Mouse (Mus musculus) MEL (cell line): Measurements from ENCODE around the gene Ucp1. TPM values are rescaled to one million over a fixed set of nuclear protein-coding genes. Genes with fewer than 3 reads are reported as not detected.

Experiments
- DNase-seq: peaks from one replicate; pipeline ENCODE4 v3.0.0; 2011; ENCODE audit warnings: low read depth, low spot score
- H3K27ac ChIP-seq: 2 replicates; pipeline ENCODE4 v1.5.1; 2012; ENCODE audit warnings: low read depth, mild to moderate bottlenecking, control low read depth, low read length, moderate library complexity; ENCODE audit not compliant: control insufficient read depth
- H3K27me3 ChIP-seq, 2 experiments: fragments of 150-350 bp in 1 of 2; sonication (generic) in 1 of 2; 2 replicates each; pipeline ENCODE4 v1.6.1; 2012; ENCODE audit warnings: low read length in 2 of 2, mild to moderate bottlenecking in 2 of 2, improper control_type of control experiment in 1 of 2, moderate library complexity in 1 of 2; ENCODE audit not compliant: insufficient read depth in 2 of 2, control insufficient read depth in 1 of 2
- H3K36me3 ChIP-seq, 2 experiments: 2 replicates each; pipeline ENCODE4 v1.6.1; 2012 to 2014; ENCODE audit warnings: low read length in 2 of 2, improper control_type of control experiment in 1 of 2, inconsistent platforms in 1 of 2, mild to moderate bottlenecking in 1 of 2; ENCODE audit not compliant: insufficient read depth in 2 of 2, control insufficient read depth in 1 of 2
- H3K4me1 ChIP-seq, 2 experiments: fragments of 150-350 bp in 1 of 2; sonication (generic) in 1 of 2; 2 replicates each; pipeline ENCODE4 v1.6.1; 2012; ENCODE audit warnings: low read length in 2 of 2, improper control_type of control experiment in 1 of 2, mild to moderate bottlenecking in 1 of 2; ENCODE audit not compliant: insufficient read depth in 2 of 2, control insufficient read depth in 1 of 2
- H3K4me3 ChIP-seq, 2 experiments: fragments of 150-350 bp in 1 of 2; sonication (generic) in 1 of 2; 2 replicates each; pipeline ENCODE4 v1.5.1; 2012; ENCODE audit warnings: low read depth in 2 of 2, low read length in 2 of 2, mild to moderate bottlenecking in 2 of 2, moderate library complexity in 2 of 2, control low read depth in 1 of 2, improper control_type of control experiment in 1 of 2; ENCODE audit not compliant: control insufficient read depth in 1 of 2, insufficient read depth in 1 of 2
- H3K79me2 ChIP-seq: 2 replicates; pipeline ENCODE4 v1.6.1; 2012; ENCODE audit warnings: mild to moderate bottlenecking, low read length, moderate library complexity; ENCODE audit not compliant: control insufficient read depth, poor library complexity, insufficient read depth
- H3K9ac ChIP-seq: 2 replicates; pipeline ENCODE4 v1.6.1; 2012; ENCODE audit warnings: low read depth, mild to moderate bottlenecking, control low read depth, low read length, moderate library complexity; ENCODE audit not compliant: control insufficient read depth, poor library complexity, severe bottlenecking
- H3K9me3 ChIP-seq: fragments of 150-350 bp; sonication (generic); replicated peaks from 2 replicates; pipeline ENCODE4 v1.6.1; 2012; ENCODE audit warnings: mild to moderate bottlenecking, low read length, improper control_type of control experiment, moderate library complexity; ENCODE audit not compliant: insufficient read depth
- BHLHE40 ChIP-seq: IDR thresholded peaks from 2 replicates; pipeline ENCODE4 v1.6.1; 2012; ENCODE audit warnings: low read depth, mild to moderate bottlenecking, inconsistent platforms, low read length, improper control_type of control experiment, borderline replicate concordance
- CHD1 ChIP-seq: IDR thresholded peaks from 2 replicates; pipeline ENCODE4 v1.6.1; 2012; ENCODE audit warnings: low read depth, mild to moderate bottlenecking, inconsistent platforms, low read length, improper control_type of control experiment
- CTCF ChIP-seq, 3 experiments: IDR thresholded peaks in 2 of 3; conservative IDR thresholded peaks in 1 of 3; 2 replicates each; pipeline ENCODE4 v1.5.1; 2011 to 2012; ENCODE audit warnings: low read length in 3 of 3, low read depth in 2 of 3, mild to moderate bottlenecking in 2 of 3, improper control_type of control experiment in 1 of 3, inconsistent platforms in 1 of 3, mixed read lengths in 1 of 3, moderate library complexity in 1 of 3; ENCODE audit not compliant: control insufficient read depth in 1 of 3, insufficient read depth in 1 of 3, poor library complexity in 1 of 3, severe bottlenecking in 1 of 3
- E2F4 ChIP-seq: IDR thresholded peaks from 2 replicates; pipeline ENCODE4 v1.6.1; 2011; ENCODE audit warnings: low read depth, low read length, improper control_type of control experiment, borderline replicate concordance
- ELF1 ChIP-seq: IDR thresholded peaks from 2 replicates; pipeline ENCODE4 v1.6.1; 2014; ENCODE audit warnings: low read depth, mild to moderate bottlenecking, inconsistent platforms, low read length, improper control_type of control experiment, moderate library complexity
- EP300 ChIP-seq, 2 experiments: IDR thresholded peaks; 2 replicates each; pipeline ENCODE4 v1.6.1; 2011; ENCODE audit warnings: improper control_type of control experiment in 2 of 2, low read length in 2 of 2, low read depth in 1 of 2, mild to moderate bottlenecking in 1 of 2
- ETS1 ChIP-seq: IDR thresholded peaks from 2 replicates; pipeline ENCODE4 v1.6.1; 2012; ENCODE audit warnings: low read depth, mild to moderate bottlenecking, inconsistent platforms, low read length, improper control_type of control experiment, moderate library complexity
- GABPA ChIP-seq: IDR thresholded peaks from 2 replicates; pipeline ENCODE4 v1.6.1; 2012; ENCODE audit warnings: low read depth, mild to moderate bottlenecking, inconsistent platforms, low read length, improper control_type of control experiment, moderate library complexity
- HCFC1 ChIP-seq: IDR thresholded peaks from 2 replicates; pipeline ENCODE4 v1.6.1; 2012; ENCODE audit warnings: low read depth, mild to moderate bottlenecking, inconsistent platforms, low read length, improper control_type of control experiment, moderate library complexity
- JUND ChIP-seq: IDR thresholded peaks from 2 replicates; pipeline ENCODE4 v1.6.1; 2011; ENCODE audit warnings: low read depth, mild to moderate bottlenecking, improper control_type of control experiment, low read length
- KAT2A ChIP-seq: conservative IDR thresholded peaks from 2 replicates; pipeline ENCODE4 v1.6.1; 2012; ENCODE audit warnings: low read depth, low read length, improper control_type of control experiment, inconsistent platforms
- MAFK ChIP-seq: IDR thresholded peaks from 2 replicates; pipeline ENCODE4 v1.6.1; 2011; ENCODE audit warnings: low read depth, mild to moderate bottlenecking, low read length, improper control_type of control experiment, borderline replicate concordance
- MEF2A ChIP-seq: IDR thresholded peaks from 2 replicates; pipeline ENCODE4 v1.6.1; 2014; ENCODE audit warnings: low read depth, mild to moderate bottlenecking, inconsistent platforms, low read length, improper control_type of control experiment; ENCODE audit not compliant: poor library complexity, insufficient replicate concordance, severe bottlenecking; ENCODE audit errors: extremely low read depth
- MXI1 ChIP-seq: IDR thresholded peaks from 2 replicates; pipeline ENCODE4 v1.6.1; 2011; ENCODE audit warnings: mild to moderate bottlenecking, low read depth, low read length, improper control_type of control experiment
- MYB ChIP-seq: IDR thresholded peaks from 2 replicates; pipeline ENCODE4 v1.6.1; 2011; ENCODE audit warnings: mild to moderate bottlenecking, low read depth, low read length, improper control_type of control experiment
- MYC ChIP-seq: IDR thresholded peaks from 2 replicates; pipeline ENCODE4 v1.6.1; 2011; ENCODE audit warnings: low read depth, mild to moderate bottlenecking, low read length, improper control_type of control experiment, moderate library complexity
- NELFE ChIP-seq: IDR thresholded peaks from 2 replicates; pipeline ENCODE4 v1.6.1; 2011; ENCODE audit warnings: low read depth, low read length, improper control_type of control experiment
- NRF1 ChIP-seq: IDR thresholded peaks from 2 replicates; pipeline ENCODE4 v1.6.1; 2014; ENCODE audit warnings: low read depth, mild to moderate bottlenecking, inconsistent platforms, low read length, improper control_type of control experiment, moderate library complexity; ENCODE audit not compliant: poor library complexity, insufficient read depth, severe bottlenecking
- POLR2A ChIP-seq, 2 experiments: IDR thresholded peaks; 2 replicates each; pipeline ENCODE4 v1.6.1; 2011 to 2012; ENCODE audit warnings: low read length in 2 of 2, mild to moderate bottlenecking in 2 of 2, control low read depth in 1 of 2, improper control_type of control experiment in 1 of 2, low read depth in 1 of 2, moderate library complexity in 1 of 2; ENCODE audit not compliant: control insufficient read depth in 1 of 2, insufficient read depth in 1 of 2, poor library complexity in 1 of 2
- RCOR1 ChIP-seq: IDR thresholded peaks from 2 replicates; pipeline ENCODE4 v1.6.1; 2012; ENCODE audit warnings: low read depth, mild to moderate bottlenecking, inconsistent platforms, low read length, improper control_type of control experiment
- SMC3 ChIP-seq: IDR thresholded peaks from 2 replicates; pipeline ENCODE4 v1.6.1; 2011; ENCODE audit warnings: low read depth, low read length, improper control_type of control experiment
- TAL1 ChIP-seq: IDR thresholded peaks from 2 replicates; pipeline ENCODE4 v1.6.1; 2012; ENCODE audit warnings: mild to moderate bottlenecking, inconsistent platforms, low read length, moderate library complexity, mixed read lengths
- TBP ChIP-seq: IDR thresholded peaks from 2 replicates; pipeline ENCODE4 v1.8.0; 2011; ENCODE audit warnings: low read depth, low read length, improper control_type of control experiment
- UBTF ChIP-seq: IDR thresholded peaks from 2 replicates; pipeline ENCODE4 v1.6.1; 2012; ENCODE audit warnings: low read depth, mild to moderate bottlenecking, inconsistent platforms, low read length, improper control_type of control experiment, moderate library complexity, borderline replicate concordance; ENCODE audit not compliant: insufficient read depth
- USF1 ChIP-seq: IDR thresholded peaks from 2 replicates; pipeline ENCODE4 v1.6.1; 2014; ENCODE audit warnings: low read depth, mild to moderate bottlenecking, inconsistent platforms, low read length, improper control_type of control experiment, moderate library complexity
- USF2 ChIP-seq, 2 experiments: IDR thresholded peaks; 2 replicates each; pipeline ENCODE4 v1.6.1; 2011 to 2012; ENCODE audit warnings: improper control_type of control experiment in 2 of 2, low read length in 2 of 2, borderline replicate concordance in 1 of 2, inconsistent platforms in 1 of 2, low read depth in 1 of 2, mild to moderate bottlenecking in 1 of 2; ENCODE audit not compliant: insufficient read depth in 1 of 2
- ZC3H11A ChIP-seq: IDR thresholded peaks from 2 replicates; pipeline ENCODE4 v1.6.1; 2012; ENCODE audit warnings: low read depth, mild to moderate bottlenecking, inconsistent platforms, low read length, improper control_type of control experiment
- ZMIZ1 ChIP-seq: IDR thresholded peaks from 2 replicates; pipeline ENCODE4 v1.6.1; 2012; ENCODE audit warnings: low read depth, mild to moderate bottlenecking, inconsistent platforms, low read length, improper control_type of control experiment, moderate library complexity
- ZNF384 ChIP-seq: IDR thresholded peaks from 2 replicates; pipeline ENCODE4 v1.6.1; 2012; ENCODE audit warnings: low read depth, mild to moderate bottlenecking, inconsistent platforms, low read length, improper control_type of control experiment
- polyA plus RNA-seq, 2 experiments: library from polyadenylated mRNA; stranded (reverse) in 1 of 2; unstranded in 1 of 2; fragments of >175 nt in 1 of 2; fragments of >200 nt in 1 of 2; gene quantifications; 2 replicates each; pipeline versions ENCODE4 v1.2.1 to v1.2.4; 2012; ENCODE audit warnings: low replicate concordance in 2 of 2, low read depth in 1 of 2; ENCODE audit not compliant: insufficient read length in 2 of 2, insufficient read depth in 1 of 2, missing spikeins in 1 of 2
- total RNA-seq: library from RNA; depleted of rRNA; stranded (reverse); fragments of 300-350 nt; gene quantifications from 2 replicates; pipeline ENCODE4 v1.2.3, GENCODE M21; 2012

Ucp1 gene
- total and polyA plus RNA-seq, 3 experiments, result not detected

DNA sequence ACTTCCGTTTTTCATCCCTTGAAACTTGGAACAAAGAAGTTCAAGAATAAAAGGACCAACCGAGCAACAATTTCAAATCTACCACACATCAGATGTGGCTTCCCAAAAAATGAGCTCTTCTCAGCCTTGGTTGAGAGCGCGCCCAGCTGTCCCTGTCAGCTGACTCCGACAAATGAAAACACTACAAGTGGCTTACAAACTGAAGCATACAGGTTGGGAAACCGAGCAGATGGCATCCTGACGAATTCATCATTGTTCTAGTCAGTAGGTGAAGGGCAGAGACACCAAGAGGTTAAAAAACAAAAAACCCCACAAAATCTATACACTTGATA, 41.4 kb downstream of the Ucp1 start:
- peak; percentile 29; the same call in 1 of the 2 replicates for TF ChIP-seq ETS1
- peak; percentile 51 for TF ChIP-seq USF1
- no peak for TF ChIP-seq POLR2A (IDR thresholded peaks at IDR 0.05; ENCODE audit: control insufficient read depth in 1 of 2, insufficient read depth in 1 of 2, low read depth in 1 of 2, low read length in 2 of 2, poor library complexity in 1 of 2)
- H3K27ac ChIP-seq, result no peak overlapping the region
- peak overlapping the region; percentile 81 to 88 for H3K4me3 ChIP-seq
- DNase-seq, result no peak
- no peaks in the 10 kb centered on the region for H3K9me3 ChIP-seq
- H3K27me3 ChIP-seq, result peaks cover 1 to 2% of the 10 kb centered on the region in 2 experiments; a peak in 1 of 4 replicates
- peaks cover 1 to 4% of the 10 kb centered on the region in 2 experiments; a peak in 2 of 4 replicates for H3K36me3 ChIP-seq
- H3K4me1 ChIP-seq, result 0 out of 4 replicates have a peak, but pooled peaks cover 0 to 2% of the 10 kb centered on the region in 2 experiments
- peaks cover 5% of the 10 kb centered on the region for H3K79me2 ChIP-seq
- H3K9ac ChIP-seq, result peak overlapping the region; percentile 85

GRCm38 (mm10) chr8:83331899-83332697, 41.9 kb downstream of the Ucp1 start, which contains the start of gene Elmod2:
TSS of gene Elmod2 (minus strand) at chr8:83332486.
- Histone ChIP-seq H3K27me3 (peaks cover 1 to 2% of the 10 kb centered on the region in 2 experiments; a peak in 1 of 4 replicates), H3K4me3 (peak within 1 kb of the TSS; percentile 81 to 88), H3K36me3 (peaks cover 1 to 4% of the 10 kb centered on the region in 2 experiments; a peak in 2 of 4 replicates), H3K79me2 (peaks cover 5% of the 10 kb centered on the region), H3K9ac (peak within 1 kb of the TSS; percentile 85), H3K27ac (peak within 1 kb of the TSS; percentile 64), H3K9me3 (no peaks in the 10 kb centered on the region), H3K4me1 (0 out of 4 replicates have a peak, but pooled peaks cover 0 to 2% of the 10 kb centered on the region in 2 experiments)
- peak; percentile 96 for DNase-seq
- TF ChIP-seq NRF1 (peak; percentile 52; the same call in 1 of the 2 replicates), ZNF384 (no peak), ZC3H11A (no peak), E2F4 (no peak), KAT2A (no peak), TBP (0 out of 2 replicates have a peak, but pooled peaks have one; percentile 36), MXI1 (peak; percentile 87), MEF2A (no peak), ELF1 (peak; percentile 98), BHLHE40 (no peak), HCFC1 (peak; percentile 83), MYB (no peak), JUND (no peak), USF1 (no peak), GABPA (no peak), SMC3 (no peak), ZMIZ1 (no peak), NELFE (peak; percentile 69), MYC (no peak), USF2 (IDR thresholded peaks at IDR 0.05; ENCODE audit: borderline replicate concordance in 1 of 2, insufficient read depth in 1 of 2, low read depth in 1 of 2, low read length in 2 of 2) (no peak), EP300 (IDR thresholded peaks at IDR 0.05; ENCODE audit: low read depth in 1 of 2, low read length in 2 of 2) (no peak), CTCF (IDR thresholded peaks at IDR 0.05 in 2 of 3, conservative IDR thresholded peaks at IDR 0.05 in 1 of 3; ENCODE audit: control insufficient read depth in 1 of 3, insufficient read depth in 1 of 3, low read depth in 2 of 3, low read length in 3 of 3, poor library complexity in 1 of 3, severe bottlenecking in 1 of 3) (no peak), MAFK (no peak), CHD1 (no peak), UBTF (no peak), TAL1 (no peak), RCOR1 (no peak)
